Mouse (Mus musculus) B cell, adult 2 months (primary cell): ENCODE data around the gene Rnps1.
"Not testable (repeated sequence)": the region's sequence is repeated elsewhere in the genome, so short reads cannot be mapped to it uniquely, and the experiment has no call there.

Experiments
- DNase-seq, 2 experiments: peaks; one replicate each; pipeline ENCODE4 v3.0.0; 2022

The Rnps1 gene

DNA sequence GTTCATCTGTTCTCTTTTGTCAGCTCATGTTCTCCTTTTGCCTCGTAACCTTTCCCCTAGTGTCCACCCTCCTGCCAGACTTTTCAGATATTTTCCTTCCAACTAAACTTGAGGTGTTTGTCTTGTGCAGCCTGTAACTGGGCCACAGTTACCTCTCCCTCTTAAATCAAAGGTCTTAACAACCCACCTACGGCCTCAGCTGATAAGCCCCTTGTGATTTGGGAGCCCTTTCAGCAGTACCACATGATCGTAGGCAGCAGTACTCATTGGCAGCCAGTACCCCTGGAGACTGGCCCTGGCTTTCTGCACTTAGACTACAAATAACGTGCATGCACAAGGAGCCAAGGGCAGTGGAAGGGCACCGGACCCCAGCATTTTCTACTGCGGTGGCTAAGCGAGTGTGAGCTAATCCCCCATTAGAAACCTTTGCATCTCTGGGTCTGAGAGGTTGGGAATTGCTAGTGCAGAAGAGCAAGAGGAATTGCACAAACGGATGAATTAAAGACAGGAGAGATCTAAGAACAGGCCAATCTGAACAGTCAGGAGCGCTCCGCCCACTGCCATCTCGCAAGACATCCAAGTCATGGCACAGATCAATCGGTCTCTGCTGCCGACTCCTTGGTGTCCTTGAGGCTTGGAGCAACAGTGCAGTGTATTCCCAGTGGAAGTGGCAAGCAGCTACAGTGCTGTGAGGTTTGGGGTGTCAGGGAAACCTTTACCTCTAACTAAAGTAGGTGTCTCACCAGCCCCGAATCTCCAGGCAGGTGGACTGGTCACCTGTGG, 15.0 kb downstream of the Rnps1 start:
- no peak for DNase-seq

DNA sequence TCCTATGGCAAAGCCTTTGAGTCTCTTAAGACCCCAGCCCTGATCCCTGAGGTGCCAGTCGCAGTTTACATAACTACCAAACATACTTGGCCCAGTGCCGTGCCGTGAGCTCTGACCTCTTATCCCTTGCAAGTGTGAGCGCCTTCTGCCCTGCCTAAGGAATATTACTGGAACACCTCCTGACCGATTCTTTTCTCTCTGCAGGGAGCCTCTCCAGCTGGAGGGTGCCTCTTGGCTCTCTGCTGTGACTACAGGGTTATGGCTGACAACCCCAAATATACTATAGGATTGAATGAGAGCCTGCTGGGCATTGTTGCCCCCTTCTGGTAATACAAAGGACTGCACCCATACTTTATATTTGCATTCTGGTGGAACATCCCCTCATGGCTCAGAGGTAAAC, 22.7 kb downstream of the Rnps1 start:
- peak; percentile 63 to 65 for DNase-seq

- DNase-seq: no peak
Measured at GRCm38 (mm10) chr17:24440377-24440776, 26.0 kb downstream of the Rnps1 start.

GRCm38 (mm10) chr17:24441148-24441547, 26.8 kb downstream of the Rnps1 start:
- no peak for DNase-seq

DNA sequence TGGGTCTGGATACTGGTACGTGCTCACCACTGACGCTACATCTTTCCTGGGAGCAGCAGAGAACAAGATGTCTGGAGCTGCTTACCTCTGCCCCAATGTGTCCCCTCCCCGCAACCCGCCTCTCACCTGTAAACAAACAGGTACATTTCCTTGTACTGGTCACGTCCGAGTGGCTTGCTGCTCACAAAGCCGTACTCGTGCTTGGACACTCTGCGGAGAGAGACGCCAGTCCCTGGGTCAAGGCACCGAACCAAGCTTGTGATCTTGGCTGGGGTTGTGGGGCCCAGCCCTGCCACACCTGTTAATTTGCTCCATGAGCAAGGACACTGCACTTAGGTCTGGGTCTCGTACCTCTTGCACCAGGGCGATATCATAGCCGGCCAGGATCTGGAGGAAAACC, 27.7 kb downstream of the Rnps1 start:
- no peak for DNase-seq

- DNase-seq: no peak
Measured at GRCm38 (mm10) chr17:24442632-24443155, 28.3 kb downstream of the Rnps1 start, which contains the start of gene Dnase1l2. Gene Dnase1l2 (minus strand): TSS chr17:24443105.

DNA sequence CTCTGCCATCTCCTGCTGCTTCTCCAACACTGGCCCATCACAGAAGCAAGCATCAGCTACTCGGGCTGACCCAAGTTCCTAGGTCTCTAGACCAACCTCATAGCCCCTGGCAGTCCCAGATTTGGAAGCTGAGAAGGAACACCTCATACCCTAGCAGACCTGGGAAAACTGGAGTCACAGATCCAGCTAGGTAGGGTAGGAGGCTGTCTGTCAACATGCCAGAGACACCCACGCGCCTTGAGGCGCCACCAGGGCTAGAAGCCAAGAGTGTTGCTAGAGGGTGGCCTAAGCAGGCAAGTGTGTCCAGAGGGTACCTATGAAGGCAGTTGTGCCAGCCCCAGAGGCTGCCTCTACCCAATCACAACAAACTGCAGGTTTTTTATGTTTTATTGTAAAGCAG, 29.0 kb downstream of the Rnps1 start:
- DNase-seq: no peak

DNA sequence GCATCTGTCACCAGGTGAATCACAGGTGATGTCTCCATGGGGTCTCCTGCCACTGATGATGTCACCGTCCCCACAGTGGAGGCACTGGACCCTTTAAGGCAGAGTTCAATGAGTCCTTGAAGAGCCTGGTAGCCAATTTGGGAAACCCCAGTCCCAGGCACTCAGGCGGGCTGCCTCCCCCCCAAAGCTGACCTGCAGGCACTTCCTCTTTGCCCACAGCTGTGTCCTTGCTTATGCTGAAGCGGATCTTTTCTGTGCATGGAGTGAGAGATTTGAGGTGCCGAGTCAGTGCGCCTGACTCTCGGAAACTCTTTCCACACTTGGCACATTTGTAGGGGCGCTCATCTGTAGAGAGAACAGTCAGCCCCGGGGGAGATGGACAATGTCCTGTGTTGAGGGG, 32.2 kb downstream of the Rnps1 start:
- DNase-seq: no peak

- DNase-seq: no peak
Measured at GRCm38 (mm10) chr17:24449507-24449906, 35.1 kb downstream of the Rnps1 start.

DNA sequence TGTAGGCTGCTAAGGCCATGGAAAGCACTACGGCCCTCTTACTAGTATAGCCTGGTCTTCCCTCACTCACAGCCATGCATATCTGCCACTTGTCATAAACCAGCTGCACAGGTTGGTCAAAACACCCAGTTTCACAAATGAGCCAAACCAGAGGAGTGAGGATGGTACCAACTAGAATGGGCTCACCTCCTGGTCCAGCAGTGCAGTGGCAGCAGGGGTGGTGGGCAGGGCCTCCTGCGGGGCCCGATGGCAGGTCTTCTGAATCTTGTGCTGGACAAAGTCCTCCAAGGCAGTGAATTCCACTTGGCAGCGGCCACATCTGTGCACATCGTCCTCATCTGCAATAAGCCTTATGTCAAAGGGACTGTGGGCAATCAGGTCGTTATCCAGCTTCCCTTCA, 36.9 kb downstream of the Rnps1 start:
- DNase-seq: no peak

DNA sequence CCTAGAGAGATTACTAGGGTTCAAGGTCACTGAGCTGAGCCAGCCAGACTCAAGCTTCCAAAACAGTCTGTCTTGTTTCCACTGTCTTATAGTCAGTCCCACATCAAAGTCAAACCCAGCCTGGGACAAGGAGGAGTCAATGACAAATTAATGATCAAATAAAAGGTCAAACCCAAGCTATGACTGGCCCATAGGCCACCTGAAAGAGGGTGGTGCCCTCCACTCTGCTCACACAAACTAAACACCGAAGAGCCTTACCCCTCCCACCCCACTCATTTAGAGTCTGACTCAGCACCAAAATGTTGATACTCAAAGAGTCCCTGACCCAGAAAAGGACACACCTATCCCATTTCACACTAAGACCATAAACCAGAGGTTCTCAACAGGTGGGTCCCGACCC, 39.0 kb downstream of the Rnps1 start:
- no peak for DNase-seq

DNA sequence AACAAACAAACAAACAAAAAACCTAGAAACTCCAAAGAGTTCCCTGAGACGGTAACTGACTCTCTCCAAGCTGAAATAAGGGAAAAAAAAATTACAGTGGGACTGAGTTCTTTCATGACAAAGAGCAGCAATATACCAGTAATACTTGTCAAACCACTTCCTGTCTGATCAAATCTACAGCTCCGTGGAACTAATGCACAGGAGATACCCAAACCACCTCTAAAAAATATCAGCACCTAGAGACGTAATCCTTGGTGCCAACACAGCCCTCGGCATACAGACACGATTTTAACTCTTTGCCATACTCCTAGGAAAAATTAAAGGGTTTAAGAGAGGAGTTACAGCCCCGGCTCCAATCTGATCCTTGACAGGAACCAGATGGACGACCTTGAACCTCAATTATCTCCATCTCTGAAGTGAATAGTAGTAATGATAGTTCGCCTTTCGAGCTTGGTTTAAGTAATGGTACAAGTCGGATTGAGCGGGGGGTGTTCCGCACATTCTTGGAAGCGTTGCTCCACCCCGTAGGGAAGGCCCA, 39.9 kb downstream of the Rnps1 start:
- DNase-seq: no peak

- peak; percentile 100 for DNase-seq
Measured at GRCm38 (mm10) chr17:24454756-24455522, 40.6 kb downstream of the Rnps1 start.

DNA sequence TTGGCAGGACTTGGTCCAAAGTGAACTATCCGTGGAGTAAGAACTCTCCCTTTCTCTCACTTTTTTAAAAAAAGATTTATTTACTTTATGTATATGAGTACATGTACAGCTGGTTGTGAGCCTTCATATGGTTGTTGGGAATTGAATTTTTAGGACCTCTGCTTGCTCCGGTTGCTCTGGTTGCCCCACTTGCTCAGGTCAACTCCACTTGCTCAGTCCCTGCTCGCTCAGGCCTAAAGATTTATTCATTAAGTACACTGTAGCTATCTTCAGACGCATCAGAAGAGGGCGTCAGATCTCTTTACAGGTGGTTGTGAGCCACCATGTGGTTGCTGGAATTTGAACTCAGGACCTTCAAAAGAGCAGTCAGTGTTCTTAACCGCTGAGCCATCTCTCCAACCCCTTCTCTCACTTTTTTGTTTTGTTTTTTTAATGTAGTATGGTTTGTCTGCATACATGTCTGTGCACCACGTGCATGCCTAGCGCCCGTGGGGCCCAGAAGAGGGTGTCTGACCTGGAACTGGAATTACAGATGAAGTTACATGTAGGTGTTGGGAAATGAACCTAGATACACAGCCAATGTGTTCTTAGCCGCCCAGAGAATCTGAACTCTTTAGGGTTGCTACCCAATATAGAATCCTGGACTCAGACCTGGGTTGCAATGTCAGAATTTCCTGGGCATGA, 41.3 kb downstream of the Rnps1 start:
- not testable (repeated sequence) for DNase-seq

GRCm38 (mm10) chr17:24461580-24461979, 47.2 kb downstream of the Rnps1 start:
- DNase-seq: peak; percentile 49 to 62

DNA sequence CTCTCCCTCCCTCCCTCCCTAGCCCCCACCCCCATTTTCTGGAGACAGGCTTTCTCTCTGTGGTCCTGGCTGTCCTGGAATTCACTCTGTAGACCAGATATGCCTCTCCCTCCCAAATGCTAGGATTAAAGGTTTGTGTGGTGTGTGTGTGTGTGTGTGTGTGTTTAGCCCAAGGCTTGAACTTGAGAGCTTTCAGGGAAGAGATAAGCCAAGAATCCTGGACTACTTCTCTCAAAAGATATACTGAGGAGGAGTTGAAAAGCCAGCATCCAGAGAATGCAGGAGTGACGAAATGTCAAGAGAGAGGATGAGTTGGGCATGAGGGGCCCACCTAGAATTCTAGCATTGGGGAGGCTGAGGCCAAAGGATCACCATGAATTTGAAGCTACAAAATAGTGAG, 48.6 kb downstream of the Rnps1 start:
- no peak for DNase-seq

DNA sequence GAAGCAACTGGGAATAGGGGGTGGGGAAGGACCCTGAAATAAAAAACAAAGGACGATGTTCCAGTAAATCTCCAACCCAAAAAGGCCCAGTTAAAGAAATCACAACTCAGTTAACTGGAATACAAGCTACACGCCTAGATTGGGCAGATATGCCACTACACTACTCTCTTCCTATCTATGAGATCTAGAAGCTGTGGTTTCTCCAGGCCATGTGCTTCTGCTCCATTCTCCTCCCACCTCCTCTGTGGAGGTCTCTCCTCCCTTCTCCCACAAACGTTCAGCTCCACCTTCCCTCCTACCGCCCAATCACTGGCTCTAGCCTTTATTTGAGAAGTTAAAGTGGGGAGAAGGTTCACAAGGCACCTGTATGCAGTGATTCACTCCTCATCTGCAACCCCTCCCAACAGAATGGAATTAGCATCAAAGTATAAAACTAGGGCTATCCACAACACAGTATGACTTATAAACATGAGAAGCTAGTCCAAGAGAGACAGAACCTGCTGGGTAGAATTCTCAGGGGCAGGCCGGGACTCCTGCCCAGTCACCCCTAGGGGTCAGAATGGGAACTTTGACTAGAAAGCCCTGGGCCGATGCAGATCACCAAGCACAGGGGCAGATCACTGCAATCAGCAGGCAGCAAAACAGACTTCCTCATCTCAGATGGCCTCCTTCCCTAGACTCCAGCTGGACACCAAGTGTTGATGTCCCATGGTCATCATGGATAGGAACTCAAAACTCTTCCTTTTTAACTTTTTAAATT, 49.2 kb downstream of the Rnps1 start:
- peak; percentile 24 to 42 for DNase-seq

GRCm38 (mm10) chr17:24468636-24469246, 54.4 kb downstream of the Rnps1 start:
- no peak for DNase-seq

DNA sequence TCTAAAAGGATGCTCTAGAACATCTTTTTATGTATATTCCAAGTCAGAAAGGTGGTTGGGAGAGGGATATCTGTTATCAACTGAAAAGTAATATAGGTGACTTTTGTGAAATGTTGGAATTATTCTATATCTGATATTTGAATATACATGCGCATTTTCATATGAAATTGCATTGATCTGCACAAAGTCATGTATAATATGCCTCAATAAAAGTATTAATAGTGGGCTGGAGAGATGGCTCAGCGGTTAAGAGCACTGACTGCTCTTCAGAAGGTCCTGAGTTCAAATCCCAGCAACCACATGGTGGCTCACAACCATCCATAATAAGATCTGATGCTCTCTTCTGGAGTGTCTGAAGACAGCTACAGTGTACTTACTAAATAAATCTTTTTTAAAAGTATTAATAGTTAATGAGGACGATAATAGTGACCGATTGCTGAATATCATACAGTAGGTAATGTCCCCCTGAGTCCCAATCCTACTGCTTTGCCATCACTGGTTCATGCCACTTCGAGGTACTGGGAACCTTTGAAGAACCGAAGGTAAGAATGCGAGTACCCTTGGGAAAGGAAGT, 55.1 kb downstream of the Rnps1 start:
- DNase-seq: no peak

- DNase-seq: peak; percentile 95 to 96
Measured at GRCm38 (mm10) chr17:24469910-24470602, 55.7 kb downstream of the Rnps1 start, which contains the start of the genes E4f1 and Pgp. Gene E4f1 (minus strand): TSS chr17:24470313. Gene Pgp (plus strand): TSS chr17:24470392.
